Mouse (Mus musculus) gastrocnemius, adult 18-20 months (tissue): Measurements from ENCODE around the gene Tfap4. TPM values are rescaled to one million over a fixed set of nuclear protein-coding genes. Genes with fewer than 3 reads are reported as not detected.

Experiments
- DNase-seq: peaks from one replicate; pipeline ENCODE4 v3.0.0; 2021; ENCODE audit warnings: low spot score
- total RNA-seq, 2 experiments: library from RNA; stranded (reverse); gene quantifications; 2 replicates each; pipeline ENCODE4 v1.2.3; 2021

Gene Tfap4
- total RNA-seq, 2 experiments from 2014 or later = 2.7 to 2.9 TPM

DNA sequence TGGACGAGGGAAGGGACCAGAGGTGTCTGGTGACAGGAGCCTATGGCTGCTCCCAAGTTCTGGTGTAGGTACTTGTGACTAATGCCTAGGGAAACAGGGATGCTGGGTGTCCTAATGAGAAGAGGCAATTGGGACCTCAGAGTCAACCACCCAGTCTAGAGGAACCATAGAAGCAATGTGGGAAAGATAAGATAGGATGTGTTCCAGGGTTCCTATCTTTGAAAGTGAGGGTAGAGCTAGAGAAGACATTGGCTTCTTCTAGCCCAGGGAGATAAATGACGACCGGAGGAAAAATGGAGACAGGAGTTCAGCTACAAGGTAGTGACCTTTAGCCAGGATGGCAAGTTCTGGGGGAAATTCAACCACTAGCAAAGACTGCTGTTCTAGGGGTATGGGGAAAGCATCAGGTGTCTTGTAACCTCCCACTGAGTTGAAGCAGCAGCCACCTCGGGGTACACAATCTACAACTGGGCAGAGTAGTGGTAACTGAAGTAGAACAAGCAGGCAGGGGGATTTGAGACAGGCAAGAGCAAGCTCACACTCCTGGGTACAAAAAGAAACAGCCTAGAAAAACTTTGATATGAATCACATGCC is 38.5 kb downstream of the Tfap4 start:
- DNase-seq = no peak

DNA sequence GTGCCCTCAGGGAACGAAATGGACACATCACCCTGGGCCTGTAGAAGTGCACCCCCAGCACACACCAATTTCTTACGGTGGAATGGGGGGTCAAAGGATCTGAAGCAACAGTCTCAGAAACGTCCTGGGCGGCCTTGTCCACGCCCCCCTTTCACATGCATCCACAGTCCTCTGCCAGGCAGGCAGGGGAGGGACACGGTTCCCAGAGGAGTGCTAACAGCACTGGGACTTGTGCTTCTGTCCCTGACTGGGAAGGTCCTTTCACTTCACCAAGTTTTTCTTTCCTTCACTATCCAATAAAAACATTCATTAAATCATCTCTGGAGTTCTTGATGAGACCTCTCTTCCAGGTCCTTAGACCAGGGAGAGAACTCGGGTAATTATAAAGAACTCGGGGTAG is 39.0 kb downstream of the Tfap4 start:
- no peak for DNase-seq

DNA sequence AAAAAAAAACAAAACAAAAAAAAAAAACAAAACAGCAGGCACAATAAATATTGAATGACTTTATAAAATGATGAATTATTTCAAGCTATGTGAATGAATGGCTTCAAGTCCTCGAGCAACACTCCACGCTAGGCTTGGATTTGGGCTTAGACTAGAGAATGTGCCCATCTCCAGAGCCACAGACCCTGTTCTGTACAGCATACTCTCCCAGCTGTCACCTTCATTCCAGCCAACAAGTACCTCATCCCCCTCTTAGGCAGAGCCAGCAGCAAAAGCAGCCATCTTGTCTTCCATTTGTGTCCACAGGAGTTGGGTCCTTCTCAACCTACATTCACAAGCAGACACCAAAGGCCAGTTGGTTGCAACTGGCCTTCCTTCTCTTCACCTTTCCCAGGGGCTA is 39.8 kb downstream of the Tfap4 start:
- DNase-seq = no peak

DNA sequence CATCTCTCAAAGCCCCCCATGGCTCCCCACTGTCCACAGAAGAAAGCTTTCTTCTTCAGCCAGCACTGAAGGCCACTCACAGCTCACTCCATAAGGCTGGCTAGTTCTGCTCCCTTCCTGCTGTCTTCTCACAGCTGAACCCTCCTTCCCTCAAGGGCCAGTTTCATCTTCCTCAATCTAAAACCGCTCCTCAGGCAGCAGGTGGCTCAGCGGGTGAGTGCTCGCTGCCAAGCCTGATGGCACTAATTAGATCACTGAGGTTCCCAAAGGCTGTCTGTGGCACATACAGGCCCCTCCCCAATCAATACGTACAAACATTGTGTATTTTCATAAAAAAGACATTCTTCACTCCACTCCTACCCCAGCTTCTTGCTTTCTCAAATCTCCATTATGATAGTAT is 40.5 kb downstream of the Tfap4 start:
- DNase-seq = no peak

DNA sequence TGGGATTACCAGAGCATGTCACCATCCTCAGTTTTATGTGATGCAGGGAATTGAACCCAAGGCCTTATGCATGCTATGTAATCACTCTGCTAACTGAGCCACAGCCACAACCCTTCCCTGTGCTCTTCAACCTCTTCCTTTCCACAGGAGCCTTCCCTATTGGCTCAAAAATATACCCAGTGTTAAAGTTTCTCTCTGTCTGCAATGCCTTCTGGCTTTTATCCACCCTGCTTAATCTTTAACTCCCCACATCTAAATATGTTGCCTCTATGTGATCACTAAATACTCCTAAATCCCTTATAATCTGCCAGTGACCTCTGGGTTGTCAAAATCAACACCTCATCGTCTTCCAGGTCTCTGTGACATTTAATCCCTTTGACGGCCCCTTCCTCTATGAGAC is 41.7 kb downstream of the Tfap4 start:
- DNase-seq = no peak

DNA sequence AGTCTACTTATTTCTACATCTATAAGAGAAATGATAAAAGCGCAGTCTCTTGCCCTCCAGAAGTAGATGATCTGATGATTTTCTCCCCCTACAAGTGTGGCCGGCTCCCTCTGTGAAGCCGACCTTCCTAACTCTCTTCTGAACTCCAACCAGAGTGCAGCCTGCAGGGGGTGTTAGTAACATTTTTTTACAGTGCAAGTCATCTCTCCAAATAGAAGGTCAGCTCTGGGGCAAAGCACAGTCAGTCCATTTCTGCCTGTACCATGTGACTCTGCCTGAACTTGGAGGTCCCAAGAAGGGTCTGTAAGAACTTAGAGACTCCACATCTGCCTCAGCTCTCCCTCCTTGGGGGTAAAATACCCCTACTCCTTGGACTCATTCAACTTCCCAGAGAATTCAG is 45.3 kb downstream of the Tfap4 start:
- no peak for DNase-seq

DNA sequence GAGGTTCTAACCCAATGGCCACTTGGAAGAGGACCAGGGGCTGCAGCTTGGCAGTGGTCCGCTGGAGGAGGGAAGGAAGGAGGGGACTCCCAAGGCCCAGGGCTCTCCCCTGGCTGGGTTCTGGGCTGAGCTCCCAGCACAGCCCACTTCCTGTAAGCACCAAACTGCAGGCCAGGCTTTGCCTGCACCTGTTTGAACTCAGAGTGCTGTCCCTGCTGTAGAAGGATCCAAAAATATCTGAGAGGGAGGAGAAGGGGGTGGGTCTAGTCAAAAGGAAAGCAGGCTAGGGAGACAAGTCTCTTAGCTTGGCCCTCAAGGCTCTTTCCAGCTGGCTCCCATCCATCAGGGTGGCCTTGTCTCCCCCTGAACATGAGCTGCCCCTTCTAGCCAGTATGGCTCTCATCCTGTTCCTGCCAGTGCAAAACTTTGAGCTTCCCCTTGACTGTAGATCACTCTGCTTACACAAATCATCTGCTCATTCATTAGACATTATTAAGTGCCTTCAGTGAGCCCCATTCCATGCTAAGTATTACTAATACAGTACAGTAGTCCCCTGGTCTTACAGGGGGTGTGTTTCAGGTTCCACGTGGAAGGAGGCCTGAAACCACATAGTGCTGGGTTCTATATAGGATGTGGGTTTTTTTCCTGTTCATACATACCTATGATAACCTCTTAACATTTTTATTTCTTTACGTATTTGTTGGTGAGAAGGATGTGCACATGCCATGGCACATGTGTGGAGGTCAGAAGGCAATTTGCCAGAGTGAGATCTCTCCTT is 46.8 kb downstream of the Tfap4 start:
- DNase-seq = peak; percentile 87

DNA sequence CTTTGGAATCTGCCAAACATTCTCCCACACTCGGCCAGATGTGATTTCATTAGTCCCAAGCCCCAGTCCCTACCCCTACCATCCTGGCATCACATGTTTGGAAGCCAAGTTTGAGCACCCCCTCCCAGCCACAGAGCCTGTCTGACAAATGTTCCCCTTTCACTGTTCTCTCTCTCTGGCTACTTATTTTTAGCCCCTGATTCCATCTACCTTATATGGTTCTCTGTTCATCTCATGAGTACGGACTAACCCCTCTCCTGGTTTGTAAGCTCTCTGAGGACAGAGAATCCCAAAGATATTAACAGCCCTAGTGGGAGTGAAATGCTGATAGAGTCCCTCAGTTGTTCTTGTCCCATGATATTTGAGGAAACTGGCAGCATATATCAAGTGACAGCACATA is 48.3 kb downstream of the Tfap4 start:
- no peak for DNase-seq

DNA sequence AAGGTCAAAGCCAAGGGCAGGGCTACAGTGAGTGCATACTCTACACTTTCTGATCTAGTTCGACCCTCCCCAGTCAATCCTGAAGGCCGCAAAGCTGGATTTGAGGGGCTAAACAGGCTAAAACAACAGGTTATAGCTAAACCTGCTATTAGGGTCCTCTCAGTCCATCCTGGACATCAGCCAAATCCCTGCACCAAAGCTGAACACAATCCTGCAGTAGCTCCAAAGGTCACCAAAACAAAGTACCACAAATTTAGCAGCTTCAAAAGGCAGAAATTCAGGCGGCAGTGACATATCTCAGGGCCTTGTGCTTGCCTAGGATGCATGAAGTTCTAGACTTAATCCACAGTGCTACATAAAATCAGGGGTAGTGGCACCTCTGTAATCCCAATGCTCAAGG is 53.5 kb downstream of the Tfap4 start:
- DNase-seq = no peak

DNA sequence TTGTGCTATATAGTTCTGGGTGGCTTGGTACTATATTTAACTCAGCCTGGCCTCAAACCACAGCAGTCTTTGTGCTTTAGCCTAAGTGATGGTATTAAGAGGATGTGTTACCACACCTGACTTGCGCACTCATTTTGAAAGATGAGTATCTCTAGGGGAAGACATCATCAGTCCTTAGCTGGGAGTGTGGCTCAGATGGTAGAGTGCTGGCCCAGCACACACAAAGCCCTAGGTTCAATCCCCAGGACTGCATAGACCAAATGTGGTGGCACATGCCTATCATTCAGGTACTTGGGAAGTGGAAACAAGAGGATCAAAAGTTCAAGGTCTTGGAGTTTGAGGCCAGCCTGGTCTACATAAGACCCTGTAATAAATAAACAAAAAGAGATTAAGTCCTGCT is 56.2 kb downstream of the Tfap4 start:
- DNase-seq = no peak

DNA sequence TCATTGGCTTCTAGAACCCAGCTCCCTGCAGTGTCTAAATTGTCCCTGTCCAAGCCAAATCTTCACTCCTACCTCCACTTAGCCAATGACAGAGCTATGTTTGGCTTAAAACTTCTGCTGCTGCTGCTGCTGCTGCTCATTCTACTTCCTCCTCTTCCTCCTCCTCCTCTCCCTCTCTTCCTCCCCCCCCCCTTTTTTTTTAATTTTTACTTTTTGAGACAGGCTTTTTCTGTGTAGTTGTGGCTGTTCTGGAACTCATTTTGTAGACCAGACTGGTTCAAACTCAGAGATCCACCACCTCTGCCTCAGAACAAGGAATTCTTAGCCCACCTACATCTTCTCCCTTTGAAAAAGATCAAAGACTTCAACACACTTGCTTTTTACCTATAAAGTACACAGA is 57.1 kb downstream of the Tfap4 start:
- no peak for DNase-seq

DNA sequence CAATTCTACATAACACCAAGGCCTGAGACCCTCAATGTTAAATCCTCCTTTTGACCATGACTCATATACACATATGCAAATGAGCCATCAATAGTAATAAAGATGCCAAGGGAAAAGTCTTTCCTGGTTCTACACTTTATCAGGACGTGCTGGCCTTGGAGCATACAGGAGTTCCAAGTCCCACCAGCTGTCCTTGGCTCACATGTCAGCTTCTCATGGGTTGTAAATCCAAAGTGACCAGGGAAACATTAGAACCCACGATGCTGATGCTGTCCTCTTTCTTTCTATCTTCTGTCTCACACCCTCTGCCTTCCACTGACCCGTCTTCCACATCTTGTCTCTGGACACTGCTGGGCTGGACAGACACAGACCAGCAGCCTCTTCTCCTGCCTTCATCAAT is 58.0 kb downstream of the Tfap4 start:
- DNase-seq = no peak

DNA sequence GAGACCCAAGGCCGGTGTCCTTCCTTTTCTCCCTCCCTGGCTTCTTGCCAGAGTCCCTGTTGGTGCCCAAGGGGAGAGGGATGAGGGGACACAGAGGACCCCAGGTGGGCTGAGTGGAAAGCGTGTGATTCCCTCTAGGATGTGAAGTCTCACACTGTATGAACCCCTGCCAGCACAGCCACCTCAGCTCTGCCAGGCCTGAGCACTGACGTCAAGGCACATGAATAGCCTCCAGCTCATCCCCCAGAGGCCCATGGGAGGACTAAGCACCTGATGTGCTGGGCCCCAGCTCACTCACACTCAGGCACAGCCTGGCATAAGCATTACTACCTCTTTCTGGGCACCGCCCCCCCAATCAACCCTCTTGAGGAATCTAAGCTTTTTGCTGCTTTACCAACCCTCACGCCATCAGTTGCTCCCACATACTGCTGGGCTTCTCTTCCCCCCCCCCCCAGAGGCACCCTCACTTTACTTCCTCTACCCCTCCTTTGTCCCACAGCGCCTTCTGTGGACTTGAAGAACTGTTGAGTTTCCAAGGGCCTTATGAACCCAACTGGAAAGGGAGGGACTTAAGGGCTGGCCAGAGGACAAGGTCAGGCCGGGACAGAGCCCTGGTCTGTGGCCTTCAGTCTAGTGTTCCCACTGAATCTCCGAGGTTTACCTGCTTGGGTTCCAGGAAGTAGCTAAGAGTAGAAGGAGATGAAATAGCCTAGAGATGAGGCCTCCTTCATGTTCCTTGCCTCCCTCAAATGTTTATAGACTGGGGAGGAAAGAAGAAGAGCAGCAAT is 58.9 kb downstream of the Tfap4 start:
- DNase-seq = peak; percentile 87

DNA sequence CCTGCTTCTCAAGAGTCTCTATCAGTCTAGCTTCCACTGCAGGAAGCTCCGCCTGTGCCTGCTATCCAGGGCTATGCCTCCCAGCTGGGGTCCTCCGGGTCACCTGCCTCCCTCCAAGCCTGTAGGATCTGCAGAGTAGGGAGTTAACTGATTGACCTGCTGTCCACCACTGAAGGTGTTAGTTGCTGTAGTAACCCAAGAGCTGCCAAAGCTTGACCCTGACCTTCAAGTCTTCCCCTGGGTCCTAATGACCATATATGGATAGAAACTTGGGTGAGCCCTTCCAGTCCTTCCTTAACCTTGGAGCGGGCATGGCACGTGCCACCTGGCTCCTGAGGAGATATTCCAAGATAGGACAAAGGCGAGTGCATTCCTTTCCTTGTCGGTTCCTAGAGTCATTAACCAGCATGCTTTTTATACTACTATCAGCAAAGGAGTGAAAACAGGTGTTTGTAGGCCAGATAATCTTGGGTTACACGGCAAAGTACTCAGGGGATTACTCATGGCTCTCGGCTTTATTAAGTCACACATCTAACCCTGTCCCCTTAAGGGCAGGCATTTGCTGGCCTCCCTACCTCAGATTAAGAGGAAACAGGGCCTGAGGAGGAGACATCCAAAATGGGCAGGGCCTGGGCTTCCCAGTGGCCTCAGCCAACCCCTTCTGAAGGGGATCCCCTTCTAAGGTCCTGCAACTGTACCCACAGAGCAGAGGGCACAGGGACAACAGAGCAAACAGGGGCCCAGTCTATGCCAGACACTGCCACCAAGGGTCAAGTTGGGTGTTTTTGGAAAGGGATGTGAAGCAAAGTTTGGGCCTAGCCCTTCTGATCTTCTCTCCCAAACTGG is 61.7 kb downstream of the Tfap4 start:
- no peak for DNase-seq

DNA sequence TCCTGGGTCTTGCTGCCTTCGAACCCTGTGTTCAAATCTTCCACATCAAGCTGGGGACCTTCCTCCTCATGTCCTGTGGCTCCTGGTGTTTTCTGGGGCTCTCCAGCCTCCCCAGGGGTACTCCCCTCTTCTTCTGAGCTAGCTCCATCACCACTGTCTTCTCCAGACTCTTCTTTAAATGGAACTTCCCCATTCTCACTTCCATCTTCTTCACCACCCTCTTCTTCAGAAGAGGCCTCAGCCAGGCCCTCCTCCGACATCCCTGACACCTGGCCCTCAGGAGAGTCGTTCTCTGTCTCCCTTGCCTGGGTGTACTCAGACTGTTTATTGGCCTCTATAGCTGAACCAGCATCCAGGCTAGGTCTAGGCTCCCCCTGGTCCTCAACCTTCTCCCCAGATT is 63.2 kb downstream of the Tfap4 start:
- DNase-seq = no peak

DNA sequence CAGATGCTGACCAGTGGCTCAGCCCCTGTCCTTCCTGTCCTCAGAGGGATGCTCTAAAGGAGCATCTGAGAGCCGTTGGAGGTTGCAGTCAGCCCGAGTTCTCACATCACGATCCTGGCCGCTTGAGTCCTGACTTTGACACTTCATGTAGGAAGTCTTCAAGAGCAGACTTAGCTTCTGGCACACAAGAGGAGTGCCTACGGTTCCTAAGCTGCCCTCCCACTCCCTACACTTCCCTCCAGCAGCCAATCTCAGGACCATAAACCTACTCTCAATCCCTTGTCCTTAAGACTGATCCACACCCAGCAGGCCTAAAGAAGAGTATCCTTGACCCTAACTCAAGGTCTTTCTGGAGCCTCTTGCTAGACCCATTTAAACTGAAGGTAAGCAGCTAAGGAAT is 63.8 kb downstream of the Tfap4 start:
- peak; percentile 41 for DNase-seq

Other genes starting within 250 kb of the Tfap4 start
- 10 to 100 TPM; 33.7 to 36.2 TPM for gene Adcy9, start 139.4 kb downstream of the Tfap4 start, total RNA-seq
- gene Srl, start 18.0 kb downstream of the Tfap4 start, total RNA-seq = 1,000 to 10,000 TPM; 1,111 to 1,154 TPM
- 1 to 10 TPM; 4.0 to 7.3 TPM for gene Glis2, start 34.9 kb upstream of the Tfap4 start, total RNA-seq
- gene Pam16, start 65.1 kb upstream of the Tfap4 start, total RNA-seq = 100 to 1,000 TPM; 108 to 113 TPM
- gene Vasn, start 80.1 kb upstream of the Tfap4 start, total RNA-seq = 1 to 10 TPM; 4.1 to 5.0 TPM
- gene Dnaja3, start 80.1 kb upstream of the Tfap4 start, total RNA-seq = 100 to 1,000 TPM in 1 of 2 experiments, 10 to 100 TPM in 1; 91.1 to 101 TPM
- 10 to 100 TPM; 13.9 to 14.4 TPM for gene Coro7, start 119.9 kb upstream of the Tfap4 start, total RNA-seq
- gene Nmral1, start 159.5 kb upstream of the Tfap4 start, total RNA-seq = 1 to 10 TPM; 2.5 to 2.9 TPM
- gene Hmox2, start 166.5 kb upstream of the Tfap4 start, total RNA-seq = 10 to 100 TPM; 37.6 to 46.7 TPM
- gene Cdip1, start 230.4 kb upstream of the Tfap4 start, total RNA-seq = 10 to 100 TPM; 73.7 to 74.7 TPM